Mouse (Mus musculus) embryonic facial prominence, embryonic 12.5 days (tissue): ENCODE measurements around the gene Zkscan16. TPM values are rescaled to one million over a fixed set of nuclear protein-coding genes. Genes with fewer than 3 reads are reported as not detected.

Experiments
- ATAC-seq: fragments of 200-750 bp; cut with Nextera tagmentation; 2 replicates; pipeline ENCODE4 v1.8.0; 2017; ENCODE audit not compliant: insufficient number of reproducible peaks, insufficient read depth, low FRiP score, low TSS enrichment
- H3K27ac ChIP-seq: fragments of 300-500 bp; sonication (generic); 2 replicates; pipeline ENCODE4 v1.5.1; 2016; ENCODE audit warnings: mild to moderate bottlenecking
- H3K27me3 ChIP-seq: fragments of 300-500 bp; sonication (generic); 2 replicates; pipeline ENCODE4 v1.6.1; 2016; ENCODE audit warnings: mild to moderate bottlenecking, moderate library complexity
- H3K36me3 ChIP-seq: fragments of 300-500 bp; sonication (generic); 2 replicates; pipeline ENCODE4 v1.6.1; 2016; ENCODE audit warnings: mild to moderate bottlenecking
- H3K4me1 ChIP-seq: fragments of 300-500 bp; sonication (generic); 2 replicates; pipeline ENCODE4 v1.6.1; 2016
- H3K4me2 ChIP-seq: fragments of 300-500 bp; sonication (generic); replicated peaks from 2 replicates; pipeline ENCODE4 v1.6.1; 2016; ENCODE audit warnings: mild to moderate bottlenecking, moderate library complexity
- H3K4me3 ChIP-seq: fragments of 300-500 bp; sonication (generic); 2 replicates; pipeline ENCODE4 v1.5.1; 2016; ENCODE audit warnings: mild to moderate bottlenecking
- H3K9ac ChIP-seq: fragments of 300-500 bp; sonication (generic); 2 replicates; pipeline ENCODE4 v1.6.1; 2016; ENCODE audit warnings: mild to moderate bottlenecking, moderate library complexity
- H3K9me3 ChIP-seq: fragments of 300-500 bp; sonication (generic); 2 replicates; pipeline ENCODE4 v1.6.1; 2016; ENCODE audit warnings: mild to moderate bottlenecking, moderate library complexity
- WGBS: fragments of 180-500 bp; shearing (Covaris S2); methylation state at CpG from one replicate; pipeline ENCODE4 v1.1.7; 2016; 5-methylcytosine and 5-hydroxymethylcytosine counted together
- polyA plus RNA-seq: library from polyadenylated mRNA; unstranded; fragments of >200 nt; fragmentation: Nextera tagmentation; extraction: Ambion mirVana; gene quantifications from 2 replicates; pipeline ENCODE4 v1.2.1, GENCODE M21; 2016

Gene Zkscan16
- polyA plus RNA-seq, 1 experiment from 2014 or later: 1.5 TPM

DNA sequence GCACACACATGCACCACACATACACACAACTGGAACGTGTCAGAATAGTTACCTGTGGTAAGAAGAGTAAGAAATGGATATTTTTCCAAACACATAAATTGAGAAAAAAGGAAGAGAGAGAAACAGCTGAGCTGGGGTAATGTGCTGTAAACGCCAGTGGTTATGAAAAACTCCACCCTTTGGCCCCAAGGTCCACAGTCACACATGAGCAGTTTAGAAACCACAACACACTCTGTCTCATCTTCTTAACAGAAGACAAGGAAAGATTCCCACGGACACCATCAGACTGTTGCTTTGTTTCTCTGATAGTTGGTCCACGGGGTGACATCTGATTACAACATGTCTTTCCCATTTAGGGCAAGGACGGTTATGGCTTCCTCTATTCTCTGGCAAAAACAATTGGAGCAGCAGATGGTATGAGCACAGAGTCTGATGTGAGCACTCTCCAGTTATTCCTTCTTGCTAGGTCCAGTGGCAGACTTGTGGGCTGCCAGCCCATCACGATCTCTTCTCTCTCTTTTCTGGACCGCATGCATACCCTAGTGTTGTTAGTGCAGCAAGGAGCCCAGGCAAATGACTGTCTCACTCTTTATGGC is 46.0 kb downstream of the Zkscan16 start:
- Histone ChIP-seq H3K4me2 (no peak overlapping the region), H3K27ac (no peak overlapping the region), H3K4me3 (no peak overlapping the region), H3K9me3 (0 out of 2 replicates have a peak, but pooled peaks cover 4% of the 10 kb centered on the region), H3K27me3 (no peaks in the 10 kb centered on the region), H3K36me3 (no peaks in the 10 kb centered on the region), H3K4me1 (no peaks in the 10 kb centered on the region; the same call in 1 of the 2 replicates), H3K9ac (no peak overlapping the region)
- 90% methylated on average over 7 of the region's 7 CpGs for WGBS
- ATAC-seq: no peak

DNA sequence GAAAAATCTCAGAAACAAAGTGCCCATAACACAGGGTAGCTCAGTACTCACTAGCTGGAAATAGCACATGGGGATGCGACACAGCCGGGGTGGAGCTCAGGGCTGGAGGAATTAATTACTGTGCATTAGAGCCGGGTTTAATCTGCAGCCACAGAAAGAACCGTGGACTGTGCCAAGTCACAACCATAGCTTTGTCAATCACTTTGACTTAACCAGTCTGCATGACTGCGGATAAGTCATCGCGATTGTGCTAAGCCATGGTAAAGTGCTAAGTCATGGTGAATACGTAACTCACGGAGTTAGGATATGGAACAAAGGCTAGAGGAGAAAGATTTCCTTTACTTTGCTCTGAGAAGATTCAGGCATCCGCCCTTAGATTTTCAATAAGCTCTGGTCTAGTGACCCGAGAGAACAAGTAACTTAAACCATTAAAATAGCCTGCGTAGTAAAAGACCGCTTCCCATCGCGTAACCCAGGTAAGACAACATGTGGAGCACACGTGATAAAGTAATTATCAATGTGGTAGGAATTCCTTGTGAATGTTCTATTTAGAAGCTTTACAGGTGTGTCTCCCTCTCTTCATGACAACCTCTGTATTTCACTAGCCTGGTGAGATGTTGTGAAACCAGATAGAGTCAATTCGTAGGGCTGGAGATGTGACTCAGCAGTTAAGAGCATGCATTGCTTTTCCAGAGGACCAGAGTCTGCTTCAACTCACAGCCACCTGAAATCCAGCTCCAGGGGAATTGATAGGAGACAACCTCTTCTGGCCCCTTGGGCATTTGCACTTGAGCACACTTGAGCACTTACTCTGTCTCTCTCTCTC is 47.4 kb downstream of the Zkscan16 start:
- Histone ChIP-seq H3K36me3 (no peaks in the 10 kb centered on the region), H3K4me2 (no peak overlapping the region)
- 86% methylated on average over 17 of the region's 17 CpGs for WGBS

DNA sequence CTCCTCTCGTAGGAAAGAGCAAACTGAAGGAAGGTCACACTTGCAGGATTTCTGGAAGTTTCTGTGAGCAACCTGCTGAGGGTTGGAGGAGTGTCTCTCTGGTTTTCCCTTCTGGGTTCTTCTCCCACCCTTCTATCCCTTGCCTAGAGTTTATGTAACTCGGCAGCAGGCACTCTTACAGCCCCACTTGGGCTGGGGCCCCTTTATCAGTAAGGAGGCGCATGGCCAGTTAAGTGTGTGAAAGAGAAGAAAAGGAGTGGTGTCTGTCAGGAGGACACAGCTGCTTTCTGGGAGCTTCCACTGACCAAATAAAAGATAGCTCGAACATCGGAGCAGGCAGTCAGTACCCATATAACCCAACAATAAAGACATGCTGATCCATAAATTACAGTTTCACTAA is 48.8 kb downstream of the Zkscan16 start:
- WGBS: 83% methylated on average over 5 of the region's 5 CpGs
- ATAC-seq: no peak
- H3K36me3 ChIP-seq: no peaks in the 10 kb centered on the region
- H3K27ac ChIP-seq: no peak overlapping the region
- H3K4me1 ChIP-seq: no peaks in the 10 kb centered on the region
- H3K9me3 ChIP-seq: 0 out of 2 replicates have a peak, but pooled peaks cover 4% of the 10 kb centered on the region
- H3K4me3 ChIP-seq: no peak overlapping the region
- no peaks in the 10 kb centered on the region for H3K27me3 ChIP-seq
- no peak overlapping the region for H3K9ac ChIP-seq
- H3K4me2 ChIP-seq: no peak overlapping the region

More for the DNA sequence above, 47.4 kb downstream of the Zkscan16 start:
- Histone ChIP-seq H3K9me3 (0 out of 2 replicates have a peak, but pooled peaks cover 4% of the 10 kb centered on the region), H3K4me3 (no peak overlapping the region), H3K27ac (no peak overlapping the region), H3K9ac (no peak overlapping the region), H3K27me3 (no peaks in the 10 kb centered on the region), H3K4me1 (no peaks in the 10 kb centered on the region; the same call in 1 of the 2 replicates)
- ATAC-seq: no peak

DNA sequence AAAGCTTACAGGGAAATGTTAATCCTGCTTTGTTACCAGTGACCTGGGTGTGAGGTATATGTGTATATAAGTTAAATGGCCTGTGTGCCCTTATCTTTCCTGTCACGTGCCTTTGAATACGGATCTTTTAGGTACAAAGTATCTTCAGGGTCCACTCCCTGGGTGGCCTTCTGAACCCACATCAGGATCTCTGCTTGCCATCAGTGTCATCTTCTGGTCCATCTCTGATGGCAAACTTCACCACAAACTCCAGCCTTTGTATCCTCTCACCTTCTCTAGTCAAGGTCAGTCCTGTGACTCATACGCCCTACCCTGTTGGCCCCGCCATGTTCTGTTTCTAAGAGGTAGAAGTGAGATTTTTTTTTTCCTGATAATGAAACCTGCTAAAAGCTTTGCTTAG is 51.3 kb downstream of the Zkscan16 start, which contains the start of gene Dnajc25:
Gene Dnajc25 (plus strand): TSS at position 301 of the 400 bp plus-strand sequence.
- Histone ChIP-seq H3K9ac (no peak within 1 kb of the TSS), H3K27me3 (no peaks in the 10 kb centered on the region), H3K4me3 (no peak within 1 kb of the TSS), H3K4me2 (no peak within 1 kb of the TSS), H3K4me1 (no peaks in the 10 kb centered on the region), H3K36me3 (no peaks in the 10 kb centered on the region), H3K9me3 (0 out of 2 replicates have a peak, but pooled peaks cover 4% of the 10 kb centered on the region), H3K27ac (no peak within 1 kb of the TSS)
- 89% methylated on average over 4 of the region's 4 CpGs for WGBS
- ATAC-seq: no peak

DNA sequence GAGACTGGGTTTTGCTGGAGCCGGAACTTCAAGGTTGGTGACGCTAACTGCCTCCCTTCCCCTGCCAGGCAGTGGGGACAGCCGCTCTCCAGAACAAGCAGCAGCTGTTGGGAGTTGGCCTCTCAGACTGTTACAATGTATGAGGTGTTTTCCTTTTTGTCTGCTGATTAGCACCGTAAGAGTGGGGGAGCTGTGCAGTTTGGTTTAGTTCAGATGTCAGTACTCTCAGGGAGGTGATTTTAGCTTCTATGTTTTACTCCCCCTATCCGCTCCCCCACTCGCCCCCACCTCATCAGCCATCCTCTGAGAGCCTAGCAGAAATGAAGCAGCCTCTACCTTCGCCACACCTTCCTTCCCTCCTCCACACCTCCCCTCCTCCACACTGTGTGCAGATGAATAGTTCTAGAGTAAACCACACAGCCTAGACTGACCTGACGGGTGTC is 51.8 kb downstream of the Zkscan16 start:
- H3K9me3 ChIP-seq: 0 out of 2 replicates have a peak, but pooled peaks cover 4% of the 10 kb centered on the region
- no peak overlapping the region for H3K4me2 ChIP-seq
- no peak overlapping the region for H3K9ac ChIP-seq
- H3K27ac ChIP-seq: no peak overlapping the region
- H3K4me3 ChIP-seq: no peak overlapping the region
- ATAC-seq: no peak
- no peaks in the 10 kb centered on the region for H3K4me1 ChIP-seq
- no peaks in the 10 kb centered on the region for H3K27me3 ChIP-seq
- WGBS: 79% methylated on average over 8 of the region's 8 CpGs
- no peaks in the 10 kb centered on the region for H3K36me3 ChIP-seq

DNA sequence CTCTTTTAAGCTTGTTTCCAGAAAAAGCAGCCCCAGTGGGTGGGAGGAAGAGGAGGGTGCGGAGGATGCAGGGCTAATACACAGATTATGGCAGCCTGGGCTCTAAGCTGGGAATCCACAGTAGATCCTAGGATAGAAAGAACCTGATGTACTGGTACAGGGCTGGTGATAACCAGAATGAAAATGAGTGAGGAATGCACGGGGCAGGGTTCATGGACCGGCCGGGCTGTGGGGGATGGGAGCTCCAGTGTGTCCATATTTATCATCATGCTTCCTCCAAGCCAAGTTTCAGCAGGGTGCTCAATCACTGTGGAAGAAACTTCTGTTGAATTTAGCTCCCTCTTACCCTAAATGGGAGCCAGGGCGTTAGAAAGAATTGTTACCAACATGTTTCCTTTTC is 53.7 kb downstream of the Zkscan16 start:
- no peaks in the 10 kb centered on the region for H3K36me3 ChIP-seq
- 0 out of 2 replicates have a peak, but pooled peaks cover 4% of the 10 kb centered on the region for H3K9me3 ChIP-seq
- no peak overlapping the region for H3K4me3 ChIP-seq
- no peak overlapping the region for H3K9ac ChIP-seq
- no peaks in the 10 kb centered on the region for H3K4me1 ChIP-seq
- 79% methylated on average over 5 of the region's 5 CpGs for WGBS
- H3K27me3 ChIP-seq: no peaks in the 10 kb centered on the region
- no peak overlapping the region for H3K4me2 ChIP-seq
- no peak overlapping the region for H3K27ac ChIP-seq
- no peak for ATAC-seq

DNA sequence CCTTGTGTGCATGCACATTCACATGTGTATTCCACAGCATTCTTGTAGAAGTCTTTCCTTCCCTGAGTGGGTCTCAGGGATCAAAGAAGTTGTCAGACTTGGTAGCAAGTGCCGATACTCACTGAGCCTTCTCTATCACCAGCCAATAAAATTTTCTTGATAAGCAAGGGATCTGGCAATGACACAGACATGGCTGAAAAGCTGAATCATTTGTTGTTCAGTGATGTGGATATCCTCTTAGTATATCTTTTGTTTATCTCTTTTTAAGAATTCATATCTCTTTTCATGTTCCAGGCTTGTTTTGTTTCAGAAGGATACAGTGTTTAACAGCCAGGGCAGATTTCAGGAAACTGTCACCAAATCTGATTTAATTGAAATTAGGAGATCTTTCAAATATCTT is 55.3 kb downstream of the Zkscan16 start:
- no peak overlapping the region for H3K4me3 ChIP-seq
- H3K9ac ChIP-seq: no peak overlapping the region
- H3K27me3 ChIP-seq: no peaks in the 10 kb centered on the region
- H3K4me2 ChIP-seq: no peak overlapping the region
- ATAC-seq: no peak
- WGBS: 97% methylated on average over 1 of the region's 1 CpGs
- no peaks in the 10 kb centered on the region for H3K36me3 ChIP-seq
- H3K27ac ChIP-seq: no peak overlapping the region
- H3K4me1 ChIP-seq: peaks cover 3% of the 10 kb centered on the region; the same call in 1 of the 2 replicates
- H3K9me3 ChIP-seq: 0 out of 2 replicates have a peak, but pooled peaks cover 4% of the 10 kb centered on the region

DNA sequence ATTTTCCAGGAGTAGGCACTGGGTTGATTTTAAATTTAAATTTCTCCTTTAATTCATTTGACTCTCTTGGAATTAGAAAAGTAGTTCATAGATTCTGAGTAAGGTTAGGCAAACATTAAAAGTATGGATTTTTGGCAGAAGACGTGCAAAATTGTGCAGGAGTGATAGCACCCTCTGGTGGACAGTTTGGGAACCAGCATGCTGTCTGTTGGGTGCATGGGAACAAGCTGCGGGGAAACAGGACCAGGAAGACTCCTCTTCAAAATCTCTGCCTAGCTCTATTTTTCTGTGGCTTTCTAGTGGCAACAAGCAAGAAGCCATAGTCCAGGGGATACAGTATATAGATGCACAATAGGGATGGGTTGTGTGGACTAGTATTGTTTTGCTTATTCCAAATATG is 56.3 kb downstream of the Zkscan16 start:
- no peak overlapping the region for H3K9ac ChIP-seq
- H3K27me3 ChIP-seq: no peaks in the 10 kb centered on the region
- no peak for ATAC-seq
- H3K9me3 ChIP-seq: no peaks in the 10 kb centered on the region
- H3K4me1 ChIP-seq: peaks cover 12% of the 10 kb centered on the region
- H3K27ac ChIP-seq: no peak overlapping the region
- 8% methylated on average over 2 of the region's 2 CpGs for WGBS
- no peak overlapping the region for H3K4me2 ChIP-seq
- no peaks in the 10 kb centered on the region for H3K36me3 ChIP-seq
- H3K4me3 ChIP-seq: no peak overlapping the region

DNA sequence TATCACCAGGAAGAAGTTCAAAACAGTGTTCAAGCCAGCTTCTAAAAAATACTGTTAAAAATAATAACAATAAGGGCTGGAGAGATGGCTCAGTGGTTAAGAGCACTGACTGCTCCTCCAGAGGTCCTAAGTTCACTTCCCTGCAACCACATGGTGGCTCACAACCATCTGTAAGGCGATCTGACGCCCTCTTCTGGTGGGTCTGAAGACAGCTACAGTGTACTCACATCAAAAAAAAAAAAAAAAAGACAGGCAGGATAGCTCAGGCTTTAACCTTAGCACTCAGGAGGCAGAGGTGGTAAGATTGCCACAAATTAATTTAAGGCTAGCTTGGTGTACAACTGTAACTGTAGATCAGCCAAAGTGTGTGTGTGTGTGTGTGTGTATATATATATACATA is 57.2 kb downstream of the Zkscan16 start:
- 0% methylated on average over 2 of the region's 2 CpGs for WGBS
- no peak overlapping the region for H3K4me3 ChIP-seq
- no peaks in the 10 kb centered on the region for H3K9me3 ChIP-seq
- no peak for ATAC-seq
- peaks cover 20% of the 10 kb centered on the region for H3K4me1 ChIP-seq
- H3K36me3 ChIP-seq: no peaks in the 10 kb centered on the region
- no peaks in the 10 kb centered on the region for H3K27me3 ChIP-seq
- no peak overlapping the region for H3K4me2 ChIP-seq
- H3K9ac ChIP-seq: no peak overlapping the region
- H3K27ac ChIP-seq: no peak overlapping the region

DNA sequence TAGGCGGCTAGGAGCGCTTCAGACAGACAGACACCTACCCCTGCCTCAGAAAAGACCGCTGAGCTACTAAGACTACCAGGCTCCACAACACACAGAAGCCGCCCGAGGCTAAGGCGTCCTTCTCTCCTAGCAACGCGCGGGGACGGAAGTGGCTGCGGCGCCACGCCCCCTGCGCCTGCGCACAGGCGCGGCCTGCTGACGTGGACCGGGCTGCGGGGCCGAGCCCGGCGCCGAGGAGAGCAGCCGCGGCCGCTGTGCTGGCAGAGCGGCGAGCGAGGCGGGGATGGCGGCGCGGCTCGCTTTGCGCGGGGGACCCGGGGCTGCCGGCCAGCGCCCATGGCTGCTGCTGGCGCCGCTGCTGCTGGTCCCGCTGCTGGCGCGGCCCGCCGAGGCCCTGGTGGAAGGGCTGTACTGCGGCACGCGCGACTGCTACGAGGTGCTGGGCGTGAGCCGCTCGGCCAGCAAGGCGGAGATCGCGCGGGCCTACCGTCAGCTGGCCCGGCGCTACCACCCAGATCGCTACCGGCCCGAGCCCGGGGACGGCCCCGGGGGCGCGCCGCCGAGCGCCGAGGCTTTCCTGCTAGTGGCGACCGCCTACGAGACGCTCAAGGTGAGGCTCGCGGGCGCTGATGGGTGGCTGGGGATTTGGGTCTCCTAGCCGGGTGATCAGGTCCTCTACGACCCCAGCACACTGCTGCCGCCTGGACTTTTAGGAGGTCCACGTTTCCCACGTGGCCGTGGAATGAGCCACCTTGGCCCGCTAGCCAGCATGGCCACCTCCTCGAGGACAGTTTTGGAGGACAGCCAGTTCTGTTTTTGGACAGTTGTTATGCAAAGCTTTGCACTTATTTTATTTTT is 59.7 kb downstream of the Zkscan16 start, which contains the start of gene Gm20503:
Gene Gm20503 (plus strand): TSS at position 263 of the 858 bp plus-strand sequence.
- H3K9ac ChIP-seq: peak within 1 kb of the TSS; percentile 91
- peaks cover 20% of the 10 kb centered on the region for H3K4me1 ChIP-seq
- peak within 1 kb of the TSS; percentile 90 for H3K4me2 ChIP-seq
- no peaks in the 10 kb centered on the region for H3K9me3 ChIP-seq
- under 1% methylated on average over 83 of the region's 89 CpGs for WGBS
- H3K36me3 ChIP-seq: no peaks in the 10 kb centered on the region
- ATAC-seq: peak; percentile 98
- H3K27me3 ChIP-seq: no peaks in the 10 kb centered on the region
- peak within 1 kb of the TSS; percentile 90 for H3K4me3 ChIP-seq
- peak within 1 kb of the TSS; percentile 85 for H3K27ac ChIP-seq

DNA sequence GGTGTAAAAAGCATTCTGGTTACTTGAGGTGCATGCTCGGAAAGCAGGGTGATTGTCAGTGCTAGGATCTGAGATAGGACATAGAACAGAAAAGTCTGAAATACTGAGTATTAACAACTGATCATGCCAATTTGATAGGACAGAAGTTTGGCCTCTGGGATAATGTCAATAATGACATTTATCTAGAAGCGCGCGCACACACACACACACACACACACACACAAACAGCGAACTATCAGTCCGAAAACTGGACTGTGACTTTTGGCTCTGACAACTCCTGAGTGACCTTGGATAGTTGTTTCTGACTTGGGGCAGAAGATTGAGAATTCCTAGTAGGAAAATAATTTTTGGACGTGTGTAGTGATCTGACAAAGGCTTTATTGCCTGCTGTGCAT is 60.4 kb downstream of the Zkscan16 start:
- H3K27ac ChIP-seq: no peak overlapping the region
- 27% methylated on average over 7 of the region's 7 CpGs for WGBS
- no peaks in the 10 kb centered on the region for H3K27me3 ChIP-seq
- H3K4me1 ChIP-seq: peaks cover 20% of the 10 kb centered on the region
- H3K9me3 ChIP-seq: no peaks in the 10 kb centered on the region
- H3K9ac ChIP-seq: peak overlapping the region; percentile 91
- no peaks in the 10 kb centered on the region for H3K36me3 ChIP-seq
- H3K4me3 ChIP-seq: peak overlapping the region; percentile 90
- ATAC-seq: no peak
- peak overlapping the region; percentile 90 for H3K4me2 ChIP-seq
